In genomic region chr17:36892362-36892761, GRCm38 (mm10) we compare ENCODE assay signal across 9 mouse cellular contexts. TPM values are rescaled to one million over a fixed set of nuclear protein-coding genes. Genes with fewer than 3 reads are reported as not detected.
DNase-seq lines count a peak whose midpoint lies in the region; ATAC-seq lines count a peak whose summit lies in the region.
"Had no signal": no experiment of that assay in that cellular context is flagged by ENCODE, and none has a peak within 500 bp of the region (broad histone marks: within the 10 kb centered on the region; RNA-seq: fewer than 3 reads in every experiment).

No protein-coding gene starts in this region.

- peak; percentile 65 for ATAC-seq in granulocyte monocyte progenitor cell, adult 5-6 weeks (replicated peaks; ENCODE audit: poor library complexity, severe bottlenecking)
- peak; percentile 62; the same call in 1 of the 2 replicates for ATAC-seq in midbrain, embryonic 15.5 days (replicated peaks)

- H3K36me3 ChIP-seq in midbrain, embryonic 15.5 days (replicated peaks) = no peaks in the 10 kb centered on the region
- H3K36me3 ChIP-seq: limb, embryonic 15.5 days had no signal

- no peaks in the 10 kb centered on the region for H3K4me1 ChIP-seq in midbrain, embryonic 15.5 days
- H3K4me1 ChIP-seq: limb, embryonic 15.5 days had no signal

- H3K9me3 ChIP-seq in midbrain, embryonic 15.5 days = no peaks in the 10 kb centered on the region
- H3K9me3 ChIP-seq: limb, embryonic 15.5 days had no signal

- DNase-seq in gastrocnemius, postnatal 10 days = peak; percentile 24
- no peak for DNase-seq in gastrocnemius, postnatal 14 days
- peak; percentile 73 for DNase-seq in CD4-positive, CD25-positive, alpha-beta regulatory T cell, adult 2 months (ENCODE audit: low read depth, low spot score)
- DNase-seq in adrenal gland, postnatal 25 days = peak; percentile 31
- peak; percentile 38 for DNase-seq in left cerebral cortex, postnatal 4 days
- peak; percentile 60 for DNase-seq in thymus, postnatal 4 days

- H3K4me3 ChIP-seq in midbrain, embryonic 15.5 days = no peak overlapping the region
- H3K4me3 ChIP-seq: limb, embryonic 15.5 days had no signal

- H3K27ac ChIP-seq in midbrain, embryonic 15.5 days = no peak overlapping the region
- H3K27ac ChIP-seq: limb, embryonic 15.5 days had no signal

- intact Hi-C loops in gastrocnemius, postnatal 14 days (cut with DNase I; ENCODE audit: low total_unique reads) = no loop called here
- intact Hi-C loops in left cerebral cortex, postnatal 4 days (cut with DNase I) = loop anchor here (5.0 kb wide), 1 partner anchor 310 kb away; the partner anchor contains the start of gene Olfr94

- no peaks in the 10 kb centered on the region for H3K27me3 ChIP-seq in midbrain, embryonic 15.5 days (replicated peaks)
- H3K27me3 ChIP-seq: limb, embryonic 15.5 days had no signal

- 12% methylated on average over 2 of the region's 2 CpGs for WGBS in midbrain, embryonic 15.5 days

- no peak overlapping the region for H3K4me2 ChIP-seq in midbrain, embryonic 15.5 days
- H3K4me2 ChIP-seq: limb, embryonic 15.5 days had no signal

- no peak overlapping the region for H3K9ac ChIP-seq in midbrain, embryonic 15.5 days
- H3K9ac ChIP-seq: limb, embryonic 15.5 days had no signal

RNA-seq across cellular contexts. Expression of gene Trim40, which starts 2.4 kb away (rescaled TPM):
- not detected for total RNA-seq in gastrocnemius, postnatal 10 days (2021)
- total RNA-seq in gastrocnemius, postnatal 14 days (2021) = not detected
- total RNA-seq in adrenal gland, postnatal 25 days (2021) = 0.61 TPM in 1 of 2 replicates, not detected in the other
- not detected in 2 replicates for total RNA-seq in granulocyte monocyte progenitor cell, adult 5-6 weeks (2014; fragmentation: Nextera tagmentation)
- total RNA-seq in granulocyte monocyte progenitor cell, adult 5-6 weeks (2017) = not detected in 2 replicates
- not detected for total RNA-seq in left cerebral cortex, postnatal 4 days (2021)
- not detected in 2 replicates for polyA plus RNA-seq in midbrain, embryonic 15.5 days (2015; fragmentation: Nextera tagmentation; extraction: Ambion mirVana)
- polyA plus RNA-seq: limb, embryonic 15.5 days had no signal

RNA-seq across cellular contexts. Expression of gene Trim31, which starts 5.6 kb away (rescaled TPM):
- total RNA-seq in gastrocnemius, postnatal 10 days (2021) = not detected
- not detected for total RNA-seq in gastrocnemius, postnatal 14 days (2021)
- total RNA-seq in adrenal gland, postnatal 25 days (2021) = not detected in 2 replicates
- total RNA-seq in granulocyte monocyte progenitor cell, adult 5-6 weeks (2014; fragmentation: Nextera tagmentation) = not detected in 2 replicates
- total RNA-seq in granulocyte monocyte progenitor cell, adult 5-6 weeks (2017) = not detected in 2 replicates
- not detected for total RNA-seq in left cerebral cortex, postnatal 4 days (2021)
- not detected in 2 replicates for polyA plus RNA-seq in midbrain, embryonic 15.5 days (2015; fragmentation: Nextera tagmentation; extraction: Ambion mirVana)
- polyA plus RNA-seq: limb, embryonic 15.5 days had no signal

RNA-seq across cellular contexts. Expression of gene Trim10, which starts 23.0 kb away (rescaled TPM):
- total RNA-seq in gastrocnemius, postnatal 10 days (2021) = 1 to 10 TPM in 1 of 2 experiments, not detected in 1; 1.7 TPM
- total RNA-seq in gastrocnemius, postnatal 14 days (2021) = not detected
- total RNA-seq in adrenal gland, postnatal 25 days (2021) = 0.27 and 0.67 TPM in 2 replicates
- not detected in 2 replicates for total RNA-seq in granulocyte monocyte progenitor cell, adult 5-6 weeks (2014; fragmentation: Nextera tagmentation)
- total RNA-seq in granulocyte monocyte progenitor cell, adult 5-6 weeks (2017) = 0.39 TPM in 1 of 2 replicates, not detected in the other
- not detected for total RNA-seq in left cerebral cortex, postnatal 4 days (2021)
- 1.2 and 1.5 TPM in 2 replicates for polyA plus RNA-seq in midbrain, embryonic 15.5 days (2015; fragmentation: Nextera tagmentation; extraction: Ambion mirVana)

RNA-seq across cellular contexts. Expression of gene Trim15, which starts 25.4 kb away (rescaled TPM):
- total RNA-seq in gastrocnemius, postnatal 10 days (2021) = not detected
- total RNA-seq in gastrocnemius, postnatal 14 days (2021) = not detected
- total RNA-seq in adrenal gland, postnatal 25 days (2021) = not detected in 2 replicates
- total RNA-seq in granulocyte monocyte progenitor cell, adult 5-6 weeks (2014; fragmentation: Nextera tagmentation) = not detected in 2 replicates
- total RNA-seq in granulocyte monocyte progenitor cell, adult 5-6 weeks (2017) = not detected in 2 replicates
- total RNA-seq in left cerebral cortex, postnatal 4 days (2021) = not detected
- polyA plus RNA-seq in midbrain, embryonic 15.5 days (2015; fragmentation: Nextera tagmentation; extraction: Ambion mirVana) = 0.79 and 1.2 TPM in 2 replicates

RNA-seq across cellular contexts. Expression of gene Rnf39, which starts 50.4 kb away (rescaled TPM):
- total RNA-seq in gastrocnemius, postnatal 10 days (2021) = under 1 TPM in 1 of 2 experiments, not detected in 1; 0.47 TPM
- not detected for total RNA-seq in gastrocnemius, postnatal 14 days (2021)
- 0.85 TPM in 1 of 2 replicates, not detected in the other for total RNA-seq in adrenal gland, postnatal 25 days (2021)
- total RNA-seq in granulocyte monocyte progenitor cell, adult 5-6 weeks (2014; fragmentation: Nextera tagmentation) = not detected in 2 replicates
- not detected in 2 replicates for total RNA-seq in granulocyte monocyte progenitor cell, adult 5-6 weeks (2017)
- 1 to 10 TPM; 1.7 TPM for total RNA-seq in left cerebral cortex, postnatal 4 days (2021)
- polyA plus RNA-seq in midbrain, embryonic 15.5 days (2015; fragmentation: Nextera tagmentation; extraction: Ambion mirVana) = 1.1 and 1.7 TPM in 2 replicates
